Mouse (Mus musculus): ENCODE results near the gene Tnrc6b.

Tnrc6b gene

GRCm38 (mm10) chr15:80792556-80792955 lies 81.4 kb downstream of the Tnrc6b start:
- no peak for DNase-seq (ENCODE audit: low spot score)

- DNase-seq (ENCODE audit: low spot score), result no peak
These were observed 84.0 kb downstream of the Tnrc6b start for GRCm38 (mm10) chr15:80795076-80795475.

GRCm38 (mm10) chr15:80797757-80798156 lies 86.6 kb downstream of the Tnrc6b start:
- no peak for DNase-seq (ENCODE audit: low spot score)

- DNase-seq (ENCODE audit: low spot score), result peak; percentile 62
These were observed 87.4 kb downstream of the Tnrc6b start for GRCm38 (mm10) chr15:80798367-80799073.

- DNase-seq (ENCODE audit: low spot score), result peak; percentile 10
These were observed 88.0 kb downstream of the Tnrc6b start for GRCm38 (mm10) chr15:80799074-80799633.

- DNase-seq (ENCODE audit: low spot score), result no peak
These were observed 88.6 kb downstream of the Tnrc6b start for GRCm38 (mm10) chr15:80799634-80800137.

- DNase-seq (ENCODE audit: low spot score), result no peak
These were observed 89.1 kb downstream of the Tnrc6b start for GRCm38 (mm10) chr15:80800201-80800600.

- DNase-seq (ENCODE audit: low spot score), result no peak
These were observed 89.7 kb downstream of the Tnrc6b start for GRCm38 (mm10) chr15:80800765-80801164.

- no peak for DNase-seq (ENCODE audit: low spot score)
These were observed 90.5 kb downstream of the Tnrc6b start for GRCm38 (mm10) chr15:80801597-80801996.

- no peak for DNase-seq (ENCODE audit: low spot score)
These were observed 96.0 kb downstream of the Tnrc6b start for GRCm38 (mm10) chr15:80807162-80807561.

GRCm38 (mm10) chr15:80810226-80810625 lies 99.1 kb downstream of the Tnrc6b start:
- no peak for DNase-seq (ENCODE audit: low spot score)

- no peak for DNase-seq (ENCODE audit: low spot score)
These were observed 101.7 kb downstream of the Tnrc6b start for GRCm38 (mm10) chr15:80812840-80813239.

GRCm38 (mm10) chr15:80814792-80815191 lies 103.7 kb downstream of the Tnrc6b start:
- no peak for DNase-seq (ENCODE audit: low spot score)

- no peak for DNase-seq (ENCODE audit: low spot score)
These were observed 111.2 kb downstream of the Tnrc6b start for GRCm38 (mm10) chr15:80822276-80822675.

GRCm38 (mm10) chr15:80831170-80831569 lies 120.1 kb downstream of the Tnrc6b start:
- no peak for DNase-seq (ENCODE audit: low spot score)

GRCm38 (mm10) chr15:80832808-80833207 lies 121.7 kb downstream of the Tnrc6b start:
- no peak for DNase-seq (ENCODE audit: low spot score)

- no peak for DNase-seq (ENCODE audit: low spot score)
These were observed 125.1 kb downstream of the Tnrc6b start for GRCm38 (mm10) chr15:80836246-80836645.

- DNase-seq (ENCODE audit: low spot score), result no peak
These were observed 127.7 kb downstream of the Tnrc6b start for GRCm38 (mm10) chr15:80838836-80839235.

GRCm38 (mm10) chr15:80839653-80840420 lies 128.7 kb downstream of the Tnrc6b start:
- no peak for DNase-seq (ENCODE audit: low spot score)

GRCm38 (mm10) chr15:80844262-80844661 lies 133.1 kb downstream of the Tnrc6b start:
- DNase-seq (ENCODE audit: low spot score), result no peak

GRCm38 (mm10) chr15:80844926-80845325 lies 133.8 kb downstream of the Tnrc6b start:
- DNase-seq (ENCODE audit: low spot score), result no peak

GRCm38 (mm10) chr15:80850004-80850403 lies 138.9 kb downstream of the Tnrc6b start:
- no peak for DNase-seq (ENCODE audit: low spot score)

Data from ovary, postnatal 10 days (tissue).